Mouse (Mus musculus) lung, postnatal 25 days (tissue): ENCODE measurements around the gene Hps3.
"Not testable (repeated sequence)": the region's sequence is repeated elsewhere in the genome, so short reads cannot be mapped to it uniquely, and the experiment has no call there.

Experiments used
- DNase-seq: peaks from one replicate; pipeline ENCODE4 v3.0.0; 2022; ENCODE audit warnings: low spot score

Gene Hps3

GRCm38 (mm10) chr3:20034719-20035404 is at the start of gene Hps3:
TSS of gene Hps3 (minus strand) at chr3:20035315.
- DNase-seq, result peak; percentile 91

- DNase-seq, result no peak
These were observed 47.0 kb upstream of the Hps3 start for GRCm38 (mm10) chr3:20082161-20082560.

- DNase-seq, result no peak
These were observed 41.3 kb upstream of the Hps3 start for GRCm38 (mm10) chr3:20076145-20077053.

GRCm38 (mm10) chr3:20058197-20058541 is 23.1 kb upstream of the Hps3 start:
- DNase-seq, result no peak

GRCm38 (mm10) chr3:20057306-20058196 is 22.4 kb upstream of the Hps3 start, which contains the start of gene Hltf:
TSS of gene Hltf (plus strand) at chr3:20057811.
- peak; percentile 95 for DNase-seq

- DNase-seq, result not testable (repeated sequence)
These were observed 9.6 kb upstream of the Hps3 start for GRCm38 (mm10) chr3:20044736-20045135.

- DNase-seq, result not testable (repeated sequence)
These were observed 6.3 kb upstream of the Hps3 start for GRCm38 (mm10) chr3:20041461-20041860.

- DNase-seq, result no peak
These were observed 954 bp upstream of the Hps3 start for GRCm38 (mm10) chr3:20036069-20036468.

GRCm38 (mm10) chr3:20033761-20034718 is 1.1 kb downstream of the Hps3 start:
- no peak for DNase-seq

GRCm38 (mm10) chr3:20030807-20031206 is 4.3 kb downstream of the Hps3 start:
- DNase-seq, result no peak

GRCm38 (mm10) chr3:20028640-20029039 is 6.5 kb downstream of the Hps3 start:
- DNase-seq, result no peak

GRCm38 (mm10) chr3:20027788-20028187 is 7.3 kb downstream of the Hps3 start:
- no peak for DNase-seq

GRCm38 (mm10) chr3:20026996-20027689 is 8.0 kb downstream of the Hps3 start:
- DNase-seq, result peak; percentile 35

GRCm38 (mm10) chr3:20026481-20026880 is 8.6 kb downstream of the Hps3 start:
- DNase-seq, result no peak

GRCm38 (mm10) chr3:20023832-20024231 is 11.3 kb downstream of the Hps3 start:
- no peak for DNase-seq

GRCm38 (mm10) chr3:20018076-20018475 is 17.0 kb downstream of the Hps3 start:
- DNase-seq, result no peak

GRCm38 (mm10) chr3:20014454-20014853 is 20.7 kb downstream of the Hps3 start:
- no peak for DNase-seq

- not testable (repeated sequence) for DNase-seq
These were observed 24.2 kb downstream of the Hps3 start for GRCm38 (mm10) chr3:20010905-20011304.

- DNase-seq, result no peak
These were observed 24.7 kb downstream of the Hps3 start for GRCm38 (mm10) chr3:20010464-20010863.

- DNase-seq, result no peak
These were observed 27.4 kb downstream of the Hps3 start for GRCm38 (mm10) chr3:20007759-20008158.
